Mouse (Mus musculus) stomach, postnatal 0 days (tissue): ENCODE data around the gene Hacd3. TPM values are rescaled to one million over a fixed set of nuclear protein-coding genes. Genes with fewer than 3 reads are reported as not detected.
A peak's percentile ranks its signal among the peaks of the same experiment; 100 is the strongest.
"Not testable (repeated sequence)": the region's sequence is repeated elsewhere in the genome, so short reads cannot be mapped to it uniquely, and the experiment has no call there.

ENCODE experiments used
- ATAC-seq: fragments of 200-750 bp; cut with Nextera tagmentation; 2 replicates; pipeline ENCODE4 v1.8.0; 2017; ENCODE audit not compliant: low FRiP score, low TSS enrichment
- DNase-seq: peaks from one replicate; pipeline ENCODE4 v3.0.0-alpha.2; 2016; ENCODE audit warnings: low spot score
- H3K27ac ChIP-seq: fragments of 300-500 bp; sonication (generic); replicated peaks from 2 replicates; pipeline ENCODE4 v1.5.1; 2014; ENCODE audit warnings: mild to moderate bottlenecking, control low read depth
- H3K27me3 ChIP-seq: fragments of 300-500 bp; sonication (generic); 2 replicates; pipeline ENCODE4 v1.6.1; 2014; ENCODE audit warnings: low read length; ENCODE audit not compliant: control insufficient read depth, insufficient read depth
- H3K36me3 ChIP-seq: fragments of 300-500 bp; sonication (generic); 2 replicates; pipeline ENCODE4 v1.6.1; 2014; ENCODE audit warnings: low read length, mixed read lengths; ENCODE audit not compliant: control insufficient read depth, insufficient read depth
- H3K4me1 ChIP-seq: fragments of 300-500 bp; sonication (generic); replicated peaks from 2 replicates; pipeline ENCODE4 v1.6.1; 2014; ENCODE audit warnings: antibody characterized with exemption; ENCODE audit not compliant: control insufficient read depth, insufficient read depth
- H3K4me2 ChIP-seq: fragments of 300-500 bp; sonication (generic); replicated peaks from 2 replicates; pipeline ENCODE4 v1.6.1; 2014; ENCODE audit warnings: low read depth, mild to moderate bottlenecking, control low read depth, moderate library complexity
- H3K4me3 ChIP-seq: fragments of 300-500 bp; sonication (generic); 2 replicates; pipeline ENCODE4 v1.5.1; 2014; ENCODE audit warnings: low read depth, low read length, control low read depth
- H3K9ac ChIP-seq: fragments of 300-500 bp; sonication (generic); 2 replicates; pipeline ENCODE4 v1.6.1; 2014; ENCODE audit warnings: mild to moderate bottlenecking, low read length, control low read depth, mixed read lengths
- H3K9me3 ChIP-seq: fragments of 300-500 bp; sonication (generic); 2 replicates; pipeline ENCODE4 v1.6.1; 2016; ENCODE audit warnings: low read length; ENCODE audit not compliant: control insufficient read depth
- CTCF ChIP-seq: IDR thresholded peaks from 2 replicates; pipeline ENCODE4 v1.5.1; 2016; ENCODE audit warnings: antibody characterized with exemption, low read depth, mild to moderate bottlenecking, moderate library complexity
- EP300 ChIP-seq: optimal IDR thresholded peaks from 2 replicates; pipeline ENCODE3; 2016; ENCODE audit warnings: antibody characterized with exemption
- WGBS: fragments of 180-500 bp; shearing (Covaris S2); extraction: QIAGEN DNeasy Blood & Tissue Kit; methylation state at CpG from one replicate; pipeline ENCODE4 v1.1.7; 2014; 5-methylcytosine and 5-hydroxymethylcytosine counted together
- polyA plus RNA-seq: library from polyadenylated mRNA; unstranded; fragments of >200 nt; fragmentation: Nextera tagmentation; extraction: Ambion mirVana; gene quantifications from 2 replicates; pipeline ENCODE4 v1.2.1, GENCODE M21; 2015

The Hacd3 gene
- polyA plus RNA-seq, 1 experiment from 2014 or later = 110 TPM

DNA sequence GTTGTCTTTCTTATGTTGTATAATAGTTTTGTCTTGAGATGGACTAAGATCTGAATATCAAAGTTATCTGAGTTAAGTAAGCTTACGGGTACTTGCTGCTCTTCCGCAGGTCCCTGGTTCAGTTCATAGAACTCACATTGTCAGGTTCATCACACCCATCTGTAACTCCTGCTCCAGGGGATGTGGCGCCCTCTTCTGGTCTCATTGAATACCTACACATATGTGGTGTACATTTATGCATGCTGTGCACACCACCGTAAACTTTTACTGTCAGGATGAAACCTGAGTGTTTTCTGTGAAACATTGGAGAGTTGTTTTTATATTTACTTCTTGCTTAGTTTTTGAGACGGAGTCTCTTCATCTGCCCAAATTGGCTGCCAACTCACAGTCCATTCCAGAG, 19.9 kb upstream of the Hacd3 start:
- Histone ChIP-seq H3K4me2 (no peak overlapping the region), H3K27ac (no peak overlapping the region), H3K27me3 (no peaks in the 10 kb centered on the region), H3K36me3 (peaks cover 17% of the 10 kb centered on the region), H3K4me1 (no peaks in the 10 kb centered on the region), H3K9me3 (no peaks in the 10 kb centered on the region), H3K4me3 (no peak overlapping the region), H3K9ac (no peak overlapping the region)
- DNase-seq = no peak
- TF ChIP-seq EP300 (no peak), CTCF (peak; percentile 59)
- no peak for ATAC-seq
- 97% methylated on average over 5 of the region's 5 CpGs for WGBS

DNA sequence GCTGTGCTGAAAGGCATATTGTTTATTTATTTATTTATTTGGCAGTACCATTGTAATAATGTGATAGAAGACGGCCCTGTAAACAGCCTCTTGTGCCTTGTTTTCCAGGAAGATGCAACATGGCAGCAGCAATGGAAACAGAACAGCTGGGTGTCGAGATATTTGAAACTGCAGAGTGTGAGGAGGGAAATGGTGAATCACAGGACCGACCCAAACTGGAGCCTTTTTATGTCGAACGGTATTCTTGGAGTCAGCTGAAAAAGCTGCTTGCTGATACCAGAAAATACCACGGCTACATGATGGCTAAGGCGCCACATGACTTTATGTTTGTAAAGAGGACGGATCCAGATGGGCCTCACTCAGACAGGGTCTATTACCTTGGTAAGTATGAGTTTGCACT, 15.4 kb upstream of the Hacd3 start:
- H3K9ac ChIP-seq = no peak overlapping the region
- H3K36me3 ChIP-seq = peaks cover 14% of the 10 kb centered on the region
- no peaks in the 10 kb centered on the region for H3K27me3 ChIP-seq
- WGBS = 83% methylated on average over 8 of the region's 8 CpGs
- no peak overlapping the region for H3K4me2 ChIP-seq
- ATAC-seq = no peak
- H3K4me3 ChIP-seq = no peak overlapping the region
- DNase-seq = no peak
- no peak overlapping the region for H3K27ac ChIP-seq
- no peaks in the 10 kb centered on the region for H3K4me1 ChIP-seq
- no peak for TF ChIP-seq EP300
- no peak for TF ChIP-seq CTCF
- H3K9me3 ChIP-seq = no peaks in the 10 kb centered on the region

DNA sequence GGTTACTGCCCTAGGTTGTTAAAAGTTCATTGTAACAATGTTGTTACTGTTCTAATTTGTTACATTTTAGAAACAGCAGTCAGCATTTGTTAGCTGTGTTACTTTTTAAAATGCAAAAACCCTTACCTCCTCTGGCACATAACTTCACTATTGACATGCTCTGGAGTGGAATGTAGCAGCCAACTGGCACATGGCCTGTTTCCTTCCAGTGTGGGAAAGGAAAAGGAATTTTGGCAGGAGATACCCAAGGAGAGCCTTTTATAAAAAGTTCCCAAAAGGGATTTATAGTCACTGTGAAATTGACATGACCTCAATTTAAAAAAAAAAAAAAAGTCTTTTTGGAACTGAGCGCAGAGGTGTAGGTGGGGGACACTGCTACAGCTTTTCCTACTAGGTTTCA, 15.0 kb upstream of the Hacd3 start:
- H3K4me1 ChIP-seq = no peaks in the 10 kb centered on the region
- no peak overlapping the region for H3K4me3 ChIP-seq
- H3K27ac ChIP-seq = no peak overlapping the region
- no peaks in the 10 kb centered on the region for H3K9me3 ChIP-seq
- H3K36me3 ChIP-seq = peaks cover 14% of the 10 kb centered on the region
- WGBS = 84% methylated on average over 1 of the region's 1 CpGs
- no peak for ATAC-seq
- H3K27me3 ChIP-seq = no peaks in the 10 kb centered on the region
- H3K4me2 ChIP-seq = no peak overlapping the region
- TF ChIP-seq CTCF (no peak), EP300 (no peak)
- no peak overlapping the region for H3K9ac ChIP-seq
- no peak for DNase-seq

DNA sequence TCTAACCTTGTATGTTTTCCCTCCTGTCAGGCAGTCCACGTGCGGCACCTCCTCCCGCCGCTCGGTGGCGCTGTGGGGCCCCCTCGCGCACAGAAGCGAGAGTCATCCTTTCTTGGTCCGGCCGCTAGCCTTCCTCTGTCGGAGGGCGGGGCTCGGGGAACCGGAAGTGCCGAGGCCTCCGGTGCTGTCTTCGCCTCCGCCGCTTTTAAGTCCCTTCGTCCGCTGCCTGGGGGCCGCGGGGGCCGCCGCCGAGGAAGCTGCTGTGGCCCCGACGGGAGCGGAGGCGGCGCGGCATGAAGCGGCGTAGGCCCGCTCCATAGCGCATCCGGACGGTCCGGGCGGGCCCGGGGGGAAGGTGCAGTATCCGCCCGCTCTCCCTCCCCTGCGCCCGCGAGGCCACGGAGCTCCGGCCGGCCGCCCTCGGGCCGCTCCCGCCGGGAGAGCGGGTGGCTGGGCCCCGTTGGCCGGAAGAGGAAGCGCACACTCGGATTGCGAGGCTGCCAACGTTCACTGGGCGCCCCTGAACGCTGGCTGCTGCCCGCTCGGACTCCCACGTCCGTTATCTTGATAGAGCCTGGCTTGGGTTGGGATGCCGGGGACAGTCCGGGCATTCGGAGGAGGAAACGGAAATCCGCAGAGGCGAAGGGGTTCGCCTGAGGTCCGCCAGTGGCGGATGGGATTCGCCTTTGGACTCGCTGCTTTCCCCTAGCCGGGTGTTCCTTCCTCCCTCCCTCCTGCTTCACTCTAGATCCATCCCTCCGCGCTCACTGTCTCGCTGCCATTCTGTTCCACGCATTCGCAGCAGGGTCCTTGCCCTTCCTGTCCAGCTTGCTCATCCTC, 11.0 kb upstream of the Hacd3 start, which contains the start of gene Dpp8:
Gene Dpp8 (plus strand): TSS at position 146 of the 840 bp plus-strand sequence.
- Histone ChIP-seq H3K4me2 (peak within 1 kb of the TSS; percentile 75), H3K27ac (peak within 1 kb of the TSS; percentile 97), H3K4me3 (peak within 1 kb of the TSS; percentile 99), H3K36me3 (no peaks in the 10 kb centered on the region), H3K27me3 (no peaks in the 10 kb centered on the region), H3K9ac (peak within 1 kb of the TSS; percentile 98), H3K9me3 (no peaks in the 10 kb centered on the region), H3K4me1 (no peaks in the 10 kb centered on the region)
- DNase-seq (peak; percentile 95), ATAC-seq (peak; percentile 92)
- 1% methylated on average over 53 of the region's 85 CpGs for WGBS
- peak; percentile 98 for TF ChIP-seq CTCF
- peak; percentile 30 for TF ChIP-seq EP300

DNA sequence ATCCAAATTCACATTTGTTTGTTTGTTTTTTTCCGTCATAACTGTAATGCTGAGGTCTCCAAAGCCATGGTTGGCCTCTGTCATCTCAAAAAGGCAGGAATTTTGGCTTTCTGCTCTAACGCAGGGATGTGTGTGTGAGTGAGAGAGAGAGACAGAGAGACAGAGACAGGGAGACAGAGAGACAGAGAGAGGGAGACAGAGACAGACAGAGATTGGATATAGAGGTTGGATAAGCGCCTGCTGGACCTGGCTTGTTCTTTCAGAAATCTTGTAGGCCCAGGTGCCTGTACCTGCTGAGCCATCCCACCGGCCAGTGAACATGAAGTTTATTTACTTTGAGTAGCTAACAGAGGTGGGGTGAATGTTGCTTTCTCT, 10.4 kb upstream of the Hacd3 start:
- 28% methylated on average over 4 of the region's 4 CpGs for WGBS
- Histone ChIP-seq H3K9me3 (no peaks in the 10 kb centered on the region), H3K4me3 (peak overlapping the region; percentile 99; the same call in 1 of the 2 replicates), H3K27ac (no peak overlapping the region), H3K36me3 (no peaks in the 10 kb centered on the region), H3K27me3 (no peaks in the 10 kb centered on the region), H3K9ac (no peak overlapping the region), H3K4me1 (no peaks in the 10 kb centered on the region), H3K4me2 (peak overlapping the region; percentile 31; the same call in 1 of the 2 replicates)
- no peak for TF ChIP-seq CTCF
- no peak for TF ChIP-seq EP300
- ATAC-seq (no peak), DNase-seq (no peak)

DNA sequence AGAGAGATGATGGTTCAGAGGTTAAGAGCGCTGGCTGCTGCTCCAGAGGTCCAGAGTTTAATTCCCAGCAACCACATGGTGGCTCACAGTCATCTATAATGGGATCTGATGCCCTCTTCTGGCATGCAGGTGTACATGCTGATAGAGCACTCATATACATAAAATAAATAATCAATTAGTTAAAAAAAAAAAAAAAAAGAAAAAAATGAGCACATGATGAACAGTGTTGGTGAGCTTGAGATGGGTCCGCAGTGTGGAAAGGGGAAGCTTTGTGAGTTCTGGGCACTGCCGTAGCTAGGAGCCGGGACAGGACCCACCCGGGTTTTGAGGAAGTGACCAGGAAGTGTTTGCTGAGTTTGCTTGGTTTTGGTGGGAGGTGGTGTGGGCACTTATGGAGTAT, 9.9 kb upstream of the Hacd3 start:
- not testable (repeated sequence) for H3K27ac ChIP-seq, H3K27me3 ChIP-seq, H3K4me3 ChIP-seq, H3K9me3 ChIP-seq, H3K36me3 ChIP-seq, DNase-seq, H3K9ac ChIP-seq, H3K4me1 ChIP-seq, H3K4me2 ChIP-seq, ATAC-seq
- WGBS = 66% methylated on average over 5 of the region's 5 CpGs
- TF ChIP-seq CTCF = peak; percentile 37
